8 mouse cellular contexts compared by ENCODE assay signal in genomic region chr4:150257252-150258204, GRCm38 (mm10). TPM values are rescaled to one million over a fixed set of nuclear protein-coding genes. Genes with fewer than 3 reads are reported as not detected.
A peak's percentile ranks its signal among the peaks of the same experiment; 100 is the strongest.
DNase-seq lines count a peak whose midpoint lies in the region; ATAC-seq and TF ChIP-seq lines count a peak whose summit lies in the region.

No protein-coding gene starts in this region.

- ATAC-seq in forebrain, embryonic 16.5 days: peak; percentile 74

- H3K4me3 ChIP-seq in ES-E14 (ENCODE audit: insufficient read depth in 1 of 2, low read depth in 1 of 2, low read length in 2 of 2, poor library complexity in 1 of 2, severe bottlenecking in 1 of 2): peak overlapping the region in 1 of 2 experiments; percentile 17; a peak in 1 of 4 replicates
- no peak overlapping the region for H3K4me3 ChIP-seq in forebrain, embryonic 16.5 days (replicated peaks; ENCODE audit: low read length)
- no peak overlapping the region for H3K4me3 ChIP-seq in hindbrain, embryonic 10.5 days

- no peaks in the 10 kb centered on the region for H3K27me3 ChIP-seq in forebrain, embryonic 16.5 days (replicated peaks; ENCODE audit: control insufficient read depth, insufficient read depth, low read length)
- no peaks in the 10 kb centered on the region for H3K27me3 ChIP-seq in hindbrain, embryonic 10.5 days (ENCODE audit: insufficient read depth, poor library complexity, severe bottlenecking)

- no peak overlapping the region for H3K27ac ChIP-seq in ES-E14 (ENCODE audit: insufficient read depth, low read depth, low read length, poor library complexity, severe bottlenecking)
- peak overlapping the region; percentile 9 for H3K27ac ChIP-seq in forebrain, embryonic 16.5 days (ENCODE audit: low read length)
- peak overlapping the region; percentile 53 for H3K27ac ChIP-seq in hindbrain, embryonic 10.5 days

- H3K36me3 ChIP-seq in ES-E14 (ENCODE audit: control insufficient read depth, insufficient read depth, low read length, poor library complexity, severe bottlenecking): no peaks in the 10 kb centered on the region
- no peaks in the 10 kb centered on the region for H3K36me3 ChIP-seq in forebrain, embryonic 16.5 days (ENCODE audit: control insufficient read depth, insufficient read depth)
- peaks cover 42% of the 10 kb centered on the region for H3K36me3 ChIP-seq in hindbrain, embryonic 10.5 days

- no peaks in the 10 kb centered on the region for H3K9me3 ChIP-seq in ES-E14 (ENCODE audit: control insufficient read depth, insufficient read depth, low read depth, low read length)
- no peaks in the 10 kb centered on the region for H3K9me3 ChIP-seq in forebrain, embryonic 16.5 days (ENCODE audit: control insufficient read depth, low read length)
- no peaks in the 10 kb centered on the region for H3K9me3 ChIP-seq in hindbrain, embryonic 10.5 days

- H3K4me1 ChIP-seq in ES-E14 (ENCODE audit: control insufficient read depth in 2 of 2, insufficient read depth in 2 of 2, low read length in 2 of 2, poor library complexity in 1 of 2): peaks cover 5 to 28% of the 10 kb centered on the region in 2 experiments; a peak in 3 of 4 replicates
- peaks cover 18% of the 10 kb centered on the region for H3K4me1 ChIP-seq in forebrain, embryonic 16.5 days (replicated peaks; ENCODE audit: control insufficient read depth, insufficient read depth, low read length)
- peaks cover 28% of the 10 kb centered on the region for H3K4me1 ChIP-seq in hindbrain, embryonic 10.5 days (replicated peaks)

- in situ Hi-C loops in ES-E14 (cut with MboI; ENCODE audit: low sequenced_read_pairs in 2 of 2, unreplicated experiment in 2 of 2): no loop called here

- peak overlapping the region; percentile 8; the same call in 1 of the 2 replicates for H3K9ac ChIP-seq in ES-E14 (ENCODE audit: insufficient read depth, low read depth, low read length, poor library complexity, severe bottlenecking)
- 0 out of 2 replicates have a peak overlapping the region, but pooled peaks have one; percentile 18 for H3K9ac ChIP-seq in forebrain, embryonic 16.5 days (replicated peaks; ENCODE audit: low read depth, low read length)

- DNase-seq in ES-E14 (ENCODE audit: low read depth, low spot score): peak; percentile 88
- DNase-seq in cerebellum, adult 18-20 months: peak; percentile 94 to 96
- peak; percentile 86 for DNase-seq in hindbrain, embryonic 10.5 days (ENCODE audit: low spot score)
- peak; percentile 78 to 86 for DNase-seq in layer of hippocampus, postnatal 14 days (ENCODE audit: low spot score in 2 of 2)
- DNase-seq in lung, postnatal 10 days: peak; percentile 93
- peak; percentile 83 for DNase-seq in ovary, postnatal 36 days (ENCODE audit: low spot score)
- peak; percentile 71 for DNase-seq in thymus, postnatal 14 days

- WGBS in forebrain, embryonic 16.5 days: 32% methylated on average over 20 of the region's 20 CpGs
- WGBS in hindbrain, embryonic 10.5 days: 54% methylated on average over 20 of the region's 20 CpGs

- H3K4me2 ChIP-seq in forebrain, embryonic 16.5 days (ENCODE audit: low read length): 0 out of 2 replicates have a peak overlapping the region, but pooled peaks have one; percentile 10

TF ChIP-seq in ES-E14, 5 proteins besides CTCF, POLR2A, EP300 and RAD21:
- no peak for TF ChIP-seq HCFC1 (IDR thresholded peaks at IDR 0.05; ENCODE audit: borderline replicate concordance, insufficient read depth, low read length)
- TF ChIP-seq MAFK (IDR thresholded peaks at IDR 0.05; ENCODE audit: insufficient read depth, low read depth, low read length): no peak
- TF ChIP-seq ZC3H11A (IDR thresholded peaks at IDR 0.05; ENCODE audit: borderline replicate concordance, low read depth, low read length): no peak
- TF ChIP-seq ZNF384 (IDR thresholded peaks at IDR 0.05; ENCODE audit: low read depth, low read length): no peak
- TF ChIP-seq CHD2 (IDR thresholded peaks at IDR 0.05; ENCODE audit: low read depth, low read length): no peak

RNA-seq across cellular contexts. Expression of gene Eno1, which starts 21.0 kb away (rescaled TPM):
- 824 and 994 TPM in 2 replicates for total RNA-seq in ES-E14 (2012; rRNA removed)
- polyA plus RNA-seq in forebrain, embryonic 16.5 days (2015; fragmentation: Nextera tagmentation; extraction: Ambion mirVana): 979 and 980 TPM in 2 replicates
- polyA plus RNA-seq in hindbrain, embryonic 10.5 days (2016; fragmentation: Nextera tagmentation; extraction: Ambion mirVana): 2,517 and 3,327 TPM in 2 replicates
- total RNA-seq in layer of hippocampus, postnatal 14 days (2021): 100 to 1,000 TPM; 395 to 425 TPM

RNA-seq across cellular contexts. Expression of gene Rere, which starts 23.9 kb away (rescaled TPM):
- total RNA-seq in ES-E14 (2012; rRNA removed): 21.7 and 24.8 TPM in 2 replicates
- polyA plus RNA-seq in forebrain, embryonic 16.5 days (2015; fragmentation: Nextera tagmentation; extraction: Ambion mirVana): 25.2 and 34.5 TPM in 2 replicates
- polyA plus RNA-seq in hindbrain, embryonic 10.5 days (2016; fragmentation: Nextera tagmentation; extraction: Ambion mirVana): 29.4 and 40.4 TPM in 2 replicates
- 100 to 1,000 TPM; 118 to 127 TPM for total RNA-seq in layer of hippocampus, postnatal 14 days (2021)

RNA-seq across cellular contexts. Expression of gene Car6, which starts 56.4 kb away (rescaled TPM):
- total RNA-seq in ES-E14 (2012; rRNA removed): 0.18 and 0.21 TPM in 2 replicates
- not detected in 2 replicates for polyA plus RNA-seq in forebrain, embryonic 16.5 days (2015; fragmentation: Nextera tagmentation; extraction: Ambion mirVana)
- polyA plus RNA-seq in hindbrain, embryonic 10.5 days (2016; fragmentation: Nextera tagmentation; extraction: Ambion mirVana): 0.14 TPM in 1 of 2 replicates, not detected in the other
- not detected for total RNA-seq in layer of hippocampus, postnatal 14 days (2021)
